Mouse (Mus musculus) heart, adult 2 months (tissue): ENCODE measurements around the gene Clec2i.

Experiments
- CTCF ChIP-seq: fragments of 200-600 bp; IDR thresholded peaks from 2 replicates; pipeline ENCODE4 v1.8.1; 2022; ENCODE audit warnings: antibody characterized with exemption, mild to moderate bottlenecking, moderate library complexity
- EP300 ChIP-seq: fragments of 200-500 bp; IDR thresholded peaks from 2 replicates; pipeline ENCODE4 v1.6.1; 2011; ENCODE audit warnings: low read depth, low read length, control low read depth; ENCODE audit not compliant: insufficient read depth
- POLR2A ChIP-seq: fragments of 200-500 bp; IDR thresholded peaks from 2 replicates; pipeline ENCODE4 v1.6.1; 2011; ENCODE audit warnings: mild to moderate bottlenecking, low read depth, low read length, control low read depth; ENCODE audit not compliant: insufficient read depth

DNA sequence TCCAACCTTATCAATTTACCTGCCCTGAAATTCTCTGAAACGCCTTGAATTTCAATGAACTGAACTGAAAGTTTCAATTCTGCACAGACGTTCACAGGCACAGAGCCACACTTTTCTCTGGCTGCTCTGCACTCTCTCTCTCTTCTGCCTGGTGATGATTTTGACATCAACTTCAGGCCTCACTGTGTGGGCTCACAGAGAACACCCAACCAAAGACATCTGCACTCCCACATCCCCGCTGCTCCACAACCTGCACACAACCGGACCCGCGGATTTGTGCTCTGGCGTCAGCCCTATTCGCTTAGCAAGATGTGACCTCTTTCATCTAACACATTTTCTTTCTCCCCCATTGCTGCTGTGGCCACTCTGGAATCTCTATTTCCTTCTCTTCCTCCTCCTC, 43.3 kb upstream of the Clec2i start:
- no peak for TF ChIP-seq POLR2A
- TF ChIP-seq EP300 = no peak
- TF ChIP-seq CTCF = no peak
